22 mouse cellular contexts compared by ENCODE assay signal in the genomic region with DNA sequence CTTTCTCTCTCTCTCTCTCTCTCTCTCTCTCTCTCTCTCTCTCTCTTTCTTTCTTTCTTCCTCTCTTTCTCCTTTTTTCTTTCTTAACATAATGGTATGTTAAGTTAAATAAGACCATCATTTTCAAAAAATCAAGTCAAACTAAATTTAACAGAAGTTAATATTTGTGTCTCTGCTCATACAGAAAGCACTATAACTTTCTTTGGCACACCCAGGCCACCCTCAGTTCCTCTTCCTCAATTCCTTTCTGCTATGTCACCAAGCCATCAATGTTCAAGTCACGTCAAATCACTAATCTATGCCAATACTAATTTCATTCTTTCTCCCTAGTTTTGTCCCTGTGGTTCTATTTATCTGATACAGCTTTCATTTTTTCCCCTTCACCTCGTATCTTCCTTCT.
"Had no signal": no experiment of that assay in that cellular context is flagged by ENCODE, and none has a peak within 500 bp of the region (broad histone marks: within the 10 kb centered on the region; RNA-seq: fewer than 3 reads in every experiment).

No protein-coding gene starts in this region.

- H3K27ac ChIP-seq: liver, embryonic 13.5 days; liver, embryonic 15.5 days; lung, embryonic 15.5 days; macrophage; midbrain, embryonic 12.5 days; neural tube, embryonic 12.5 days; stomach, embryonic 15.5 days; stomach, postnatal 0 days had no signal

- H3K27me3 ChIP-seq: liver, embryonic 13.5 days; liver, embryonic 15.5 days; lung, embryonic 15.5 days; megakaryocyte, embryonic 14.5 days; midbrain, embryonic 12.5 days; neural tube, embryonic 12.5 days; stomach, embryonic 15.5 days had no signal

- ATAC-seq: liver, postnatal 0 days; lung, postnatal 0 days had no signal

- H3K36me3 ChIP-seq: liver, embryonic 13.5 days; liver, embryonic 15.5 days; lung, embryonic 15.5 days; midbrain, embryonic 12.5 days; neural tube, embryonic 12.5 days; stomach, embryonic 15.5 days had no signal

- H3K4me1 ChIP-seq: liver, embryonic 13.5 days; liver, embryonic 15.5 days; lung, embryonic 15.5 days; neural tube, embryonic 12.5 days; stomach, embryonic 15.5 days had no signal

- H3K4me2 ChIP-seq: liver, embryonic 13.5 days; liver, embryonic 15.5 days; lung, embryonic 15.5 days; midbrain, embryonic 12.5 days; neural tube, embryonic 12.5 days; stomach, embryonic 15.5 days had no signal

- H3K9ac ChIP-seq: liver, embryonic 13.5 days; liver, embryonic 15.5 days; liver, postnatal 0 days; lung, embryonic 15.5 days; midbrain, embryonic 12.5 days; neural tube, embryonic 12.5 days; stomach, embryonic 15.5 days had no signal

- H3K9me3 ChIP-seq: liver, embryonic 13.5 days; liver, embryonic 15.5 days; lung, embryonic 15.5 days; megakaryocyte, embryonic 14.5 days; midbrain, embryonic 12.5 days; stomach, embryonic 15.5 days had no signal

- H3K4me3 ChIP-seq: liver, embryonic 13.5 days; liver, embryonic 15.5 days; lung, embryonic 15.5 days; megakaryocyte, embryonic 14.5 days; midbrain, embryonic 12.5 days; neural tube, embryonic 12.5 days; stomach, embryonic 15.5 days had no signal

- DNase-seq: liver, embryonic 13.5 days; liver, postnatal 0 days; lung, adult 2 months; lung, postnatal 14 days; lung, postnatal 36 days; midbrain, embryonic 14.5 days; retina, postnatal 1 day; right cerebral cortex, adult 18-20 months; right cerebral cortex, postnatal 25 days; right cerebral cortex, postnatal 4 days; spleen, adult 18-20 months; thymus, postnatal 14 days; thymus, postnatal 36 days had no signal
